ENCODE assay signal across 12 mouse cellular contexts in genomic region chr13:109671589-109672347, GRCm38 (mm10).
DNase-seq lines count a peak whose midpoint lies in the region; ATAC-seq and TF ChIP-seq lines count a peak whose summit lies in the region.
"Had no signal": no experiment of that assay in that cellular context is flagged by ENCODE, and none has a peak within 500 bp of the region (broad histone marks: within the 10 kb centered on the region; RNA-seq: fewer than 3 reads in every experiment).

No protein-coding gene starts in this region.

- H3K36me3 ChIP-seq in kidney, postnatal 0 days (ENCODE audit: insufficient read depth, low read length), result no peaks in the 10 kb centered on the region

- no peak overlapping the region for H3K9ac ChIP-seq in kidney, postnatal 0 days (ENCODE audit: low read depth, low read length)

- no peak for TF ChIP-seq POLR2A in cerebellum, adult 2 months (IDR thresholded peaks at IDR 0.05; ENCODE audit: borderline replicate concordance, insufficient read depth, low read length)

- WGBS in kidney, postnatal 0 days, result 17% methylated on average over 8 of the region's 8 CpGs
- 40% methylated on average over 8 of the region's 8 CpGs for WGBS in cerebellum, adult 2 months

- peak overlapping the region; percentile 21; the same call in 1 of the 2 replicates for H3K27ac ChIP-seq in kidney, postnatal 0 days
- no peak overlapping the region for H3K27ac ChIP-seq in cerebellum, adult 2 months (ENCODE audit: insufficient read depth, low read length)
- peak overlapping the region; percentile 65; the same call in 1 of the 2 replicates for H3K27ac ChIP-seq in layer of hippocampus, adult 2 months

- no peak for ATAC-seq in kidney, postnatal 0 days (replicated peaks; ENCODE audit: low FRiP score, low read depth)

- H3K4me3 ChIP-seq in kidney, postnatal 0 days (replicated peaks; ENCODE audit: low read depth, low read length), result no peak overlapping the region
- H3K4me3 ChIP-seq in cerebellum, adult 2 months (replicated peaks; ENCODE audit: insufficient read depth, low read depth, low read length), result no peak overlapping the region
- H3K4me3 ChIP-seq in layer of hippocampus, adult 2 months, result no peak overlapping the region

- no peak overlapping the region for H3K4me2 ChIP-seq in kidney, postnatal 0 days (ENCODE audit: low read length)

- H3K9me3 ChIP-seq in kidney, postnatal 0 days (replicated peaks; ENCODE audit: low read length), result no peaks in the 10 kb centered on the region
- H3K9me3 ChIP-seq: megakaryocyte, embryonic 14.5 days had no signal

- H3K27me3 ChIP-seq in kidney, postnatal 0 days (ENCODE audit: insufficient read depth, low read length), result no peaks in the 10 kb centered on the region
- no peaks in the 10 kb centered on the region for H3K27me3 ChIP-seq in cerebellum, adult 2 months (ENCODE audit: control insufficient read depth, insufficient read depth, low read length)
- H3K27me3 ChIP-seq: CH12.LX; megakaryocyte, embryonic 14.5 days had no signal

- TF ChIP-seq CTCF in kidney, postnatal 0 days (IDR thresholded peaks at IDR 0.05; ENCODE audit: low read depth), result no peak
- TF ChIP-seq CTCF in cerebellum, adult 2 months (IDR thresholded peaks at IDR 0.05; ENCODE audit: borderline replicate concordance, insufficient read depth, low read depth, low read length), result no peak
- TF ChIP-seq CTCF in layer of hippocampus, adult 2 months (conservative IDR thresholded peaks at IDR 0.05), result no peak

- DNase-seq in kidney, postnatal 0 days (ENCODE audit: low spot score), result no peak
- no peak for DNase-seq in kidney, postnatal 10 days
- peak; percentile 44 to 85 for DNase-seq in cerebellum, adult 2 months
- DNase-seq in layer of hippocampus, adult 2 months (ENCODE audit: low spot score in 2 of 2), result peak; percentile 59 to 80
- DNase-seq in right cerebral cortex, postnatal 10 days (ENCODE audit: low spot score in 2 of 2), result peak; percentile 59 to 77
- DNase-seq in thymus, postnatal 0 days (ENCODE audit: low spot score), result no peak
- no peak for DNase-seq in thymus, postnatal 4 days
- no peak for DNase-seq in embryo, embryonic 10 days (ENCODE audit: low spot score)
- DNase-seq: heart, adult 11 months; kidney, adult 8-10 months had no signal

- no peaks in the 10 kb centered on the region for H3K4me1 ChIP-seq in kidney, postnatal 0 days (replicated peaks; ENCODE audit: insufficient read depth, low read length)
- H3K4me1 ChIP-seq in cerebellum, adult 2 months (ENCODE audit: control insufficient read depth, insufficient read depth, low read length), result peaks cover 3% of the 10 kb centered on the region; the same call in 1 of the 2 replicates

Comparison
In these comparisons a context has a peak if more than half of its experiments do, and no peak if none do; other contexts are left out.
1. DNase-seq: peak in cerebellum, adult 2 months (2 of 2), layer of hippocampus, adult 2 months (2 of 2) and right cerebral cortex, postnatal 10 days (2 of 2); none in kidney, postnatal 0 days (single experiment), kidney, postnatal 10 days (single experiment), thymus, postnatal 0 days (single experiment), thymus, postnatal 4 days (single experiment) and embryo, embryonic 10 days (single experiment).